Mouse (Mus musculus) testis, adult 2 months (tissue): Measurements from ENCODE around the gene Brk1.

Source experiments
- CTCF ChIP-seq: fragments of 200-500 bp; IDR thresholded peaks from 2 replicates; pipeline ENCODE4 v1.5.1; 2012; ENCODE audit warnings: low read depth, mild to moderate bottlenecking, inconsistent platforms, low read length, moderate library complexity; ENCODE audit not compliant: control insufficient read depth, insufficient read depth, insufficient replicate concordance
- POLR2A ChIP-seq: fragments of 200-500 bp; IDR thresholded peaks from 2 replicates; pipeline ENCODE4 v1.6.1; 2012; ENCODE audit warnings: low read depth, mild to moderate bottlenecking, inconsistent platforms, low read length, moderate library complexity; ENCODE audit not compliant: control insufficient read depth

- no peak for TF ChIP-seq CTCF
- no peak for TF ChIP-seq POLR2A
Measured at GRCm38 (mm10) chr6:113605224-113605545, 613 bp downstream of the Brk1 start.
